Mouse (Mus musculus): ENCODE results near the gene Gm4792. TPM values are rescaled to one million over a fixed set of nuclear protein-coding genes. Genes with fewer than 3 reads are reported as not detected.
A peak's percentile ranks its signal among the peaks of the same experiment; 100 is the strongest.

The Gm4792 gene
- total RNA-seq (2021) = not detected

DNA sequence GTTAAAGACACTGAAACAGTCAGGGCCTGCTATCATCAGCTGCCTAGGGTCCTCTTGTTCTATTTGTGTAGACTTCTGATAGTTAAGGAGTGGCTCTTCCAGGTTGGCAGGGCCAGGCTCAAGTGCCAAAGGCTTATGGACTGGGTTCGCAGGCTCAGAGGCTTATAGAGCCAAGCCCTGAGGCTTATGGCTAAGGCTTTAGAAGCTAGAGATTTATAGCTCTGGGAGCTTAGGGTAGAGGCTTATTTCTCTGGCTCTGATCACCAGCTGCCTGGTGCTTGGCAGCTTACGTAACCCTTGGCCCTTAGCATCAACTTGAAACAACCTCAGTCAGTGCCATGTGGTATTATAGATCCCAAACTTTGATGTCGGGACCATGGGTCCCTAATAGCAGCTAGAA is at the start of gene Gm4792:
TSS of gene Gm4792 (minus strand) at position 233 of the 400 bp plus-strand sequence.
- DNase-seq = no peak

DNA sequence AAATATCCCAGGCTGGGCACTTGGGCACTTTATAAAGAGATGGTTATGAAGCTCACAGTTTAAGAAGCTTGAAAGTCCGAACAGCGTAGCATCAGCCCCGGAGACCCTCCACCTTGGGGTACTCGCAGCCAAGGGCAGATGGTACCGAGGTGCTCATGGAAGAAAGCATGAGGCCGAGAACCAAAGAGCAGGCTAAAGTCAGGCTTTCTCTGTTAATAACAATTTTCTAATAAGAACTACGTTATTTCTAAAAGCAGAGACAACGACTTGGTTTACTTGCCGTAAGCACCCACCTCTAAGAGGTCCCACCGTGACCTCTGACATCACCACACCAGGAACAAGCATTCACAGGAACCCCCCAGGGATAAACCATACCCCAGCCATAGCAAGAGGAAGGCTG is 49.5 kb upstream of the Gm4792 start:
- DNase-seq = no peak

DNA sequence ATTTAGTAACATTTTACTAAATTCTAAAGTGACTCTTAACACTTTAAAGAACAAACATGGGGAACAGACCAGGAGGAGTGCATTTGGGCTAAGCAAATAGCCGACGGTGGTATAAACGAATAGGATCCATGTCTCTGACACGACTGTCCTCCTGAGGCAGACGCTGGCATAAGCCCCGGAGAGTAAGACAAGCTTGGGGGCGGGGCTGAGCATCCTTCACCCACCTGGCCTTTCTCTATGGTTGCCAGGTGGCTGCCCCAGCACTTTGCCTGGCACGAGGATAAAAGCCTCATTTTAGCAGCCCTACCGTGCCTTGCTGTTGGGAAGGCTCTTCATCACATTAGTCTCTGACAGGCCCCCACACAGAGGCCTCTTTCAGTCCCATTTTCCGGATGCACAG is 48.8 kb upstream of the Gm4792 start:
- no peak for DNase-seq

DNA sequence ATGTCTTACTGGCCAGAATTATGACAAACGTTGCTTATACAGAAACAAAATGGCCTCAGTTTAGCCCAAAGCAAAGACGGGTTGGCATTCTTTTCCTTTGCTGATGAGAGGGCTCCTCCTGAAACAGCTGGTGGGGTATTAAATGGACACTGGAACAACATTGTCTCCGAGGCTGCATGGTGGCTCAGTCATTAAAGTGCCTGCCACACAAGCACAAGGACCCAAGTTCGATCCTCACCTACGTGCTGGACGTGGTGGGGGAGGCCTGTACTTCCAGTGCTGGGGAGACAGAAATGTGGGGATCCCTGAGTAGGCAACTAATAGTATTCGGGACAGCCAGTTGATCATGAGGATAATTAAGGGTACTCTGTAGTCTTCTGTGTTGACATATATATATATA is 48.1 kb upstream of the Gm4792 start:
- DNase-seq = no peak

DNA sequence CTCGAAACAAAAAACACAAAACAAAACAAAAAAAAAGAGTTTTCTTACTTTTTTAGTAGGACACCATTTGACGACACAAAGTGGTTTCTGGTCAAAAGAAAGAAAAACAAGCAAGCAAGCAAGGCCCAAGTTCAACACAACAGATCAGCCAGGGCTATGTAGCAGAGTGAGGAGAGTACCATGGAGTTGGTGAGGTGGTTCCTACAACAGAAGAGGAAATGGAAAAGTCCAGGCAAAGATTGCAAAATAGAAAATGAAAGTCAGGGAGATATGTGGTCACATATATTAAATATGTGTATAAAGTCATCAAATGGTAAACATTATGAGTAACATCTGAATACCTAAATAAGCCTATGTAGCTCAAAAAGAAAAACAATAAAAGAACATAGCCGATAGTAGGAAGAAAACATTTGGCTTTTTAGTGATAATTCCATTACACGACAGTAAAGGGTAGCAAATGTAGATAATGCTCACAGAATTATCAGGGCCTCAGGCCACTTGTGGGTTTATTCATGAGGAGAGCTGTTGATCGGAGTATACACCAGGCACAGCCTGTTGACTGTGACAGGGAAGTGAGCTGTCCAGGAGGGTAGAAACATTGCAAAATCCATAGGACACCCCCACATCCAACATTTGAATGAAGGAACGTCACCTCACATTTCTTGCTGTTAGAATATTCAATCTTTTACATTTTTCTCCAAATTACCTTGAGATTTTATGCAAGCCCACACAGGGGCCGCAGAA is 47.2 kb upstream of the Gm4792 start:
- no peak for DNase-seq

DNA sequence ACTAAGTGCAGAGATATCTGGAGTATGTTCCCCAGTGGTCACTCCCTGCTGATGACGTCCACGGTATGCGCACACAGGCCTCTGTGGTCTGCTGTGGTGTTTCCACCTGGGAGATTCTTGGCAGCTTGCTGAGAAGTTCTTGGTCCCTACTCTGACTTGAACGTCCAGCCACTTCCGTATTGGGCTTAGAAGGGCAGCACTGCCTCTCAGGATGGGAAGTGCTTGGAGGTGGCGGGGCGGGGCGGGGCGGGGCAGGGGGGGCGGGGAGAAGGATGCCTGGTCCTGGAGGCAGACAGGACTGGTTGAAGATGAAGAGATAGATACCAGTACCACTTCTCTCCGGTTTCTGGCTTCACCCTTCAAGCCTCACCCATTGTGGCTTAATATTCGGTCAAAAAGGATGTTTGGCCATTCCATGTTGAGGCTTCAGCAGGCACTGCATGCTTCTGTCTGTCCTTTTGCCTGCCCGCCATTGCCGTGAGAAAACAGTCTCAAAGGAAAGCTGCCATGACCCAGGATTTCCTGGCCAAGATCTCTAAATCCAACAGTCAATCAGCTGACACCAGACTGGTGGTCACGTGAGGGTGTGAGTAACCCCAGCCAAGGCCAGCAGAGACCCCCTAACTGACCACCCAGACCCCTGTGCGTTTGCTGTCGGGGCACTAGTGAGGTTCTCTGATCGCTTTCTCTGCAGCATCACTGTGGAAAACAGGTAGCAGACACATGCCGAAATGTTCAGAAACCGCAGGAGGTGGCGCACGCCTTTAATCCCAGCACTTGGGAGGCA is 46.3 kb upstream of the Gm4792 start:
- DNase-seq = no peak

DNA sequence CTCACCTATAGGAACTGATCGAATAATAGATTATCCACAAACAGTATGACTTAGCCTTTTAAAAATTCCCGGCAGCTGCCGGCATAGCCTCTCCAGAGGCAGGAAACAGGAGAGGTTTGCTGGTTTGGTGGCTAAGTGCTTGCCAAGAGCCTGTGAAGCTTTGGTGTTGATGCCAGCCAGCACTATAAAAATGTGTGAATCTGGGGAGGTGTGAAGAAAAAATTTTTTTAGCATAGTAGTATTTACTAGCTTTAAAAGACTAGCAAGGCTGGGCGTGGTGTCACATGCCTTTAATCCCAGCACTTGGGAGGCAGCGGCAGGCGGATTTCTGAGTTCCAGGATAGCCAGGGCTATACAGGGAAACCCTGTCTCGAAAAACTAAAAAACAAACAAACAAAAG is 45.1 kb upstream of the Gm4792 start:
- no peak for DNase-seq

DNA sequence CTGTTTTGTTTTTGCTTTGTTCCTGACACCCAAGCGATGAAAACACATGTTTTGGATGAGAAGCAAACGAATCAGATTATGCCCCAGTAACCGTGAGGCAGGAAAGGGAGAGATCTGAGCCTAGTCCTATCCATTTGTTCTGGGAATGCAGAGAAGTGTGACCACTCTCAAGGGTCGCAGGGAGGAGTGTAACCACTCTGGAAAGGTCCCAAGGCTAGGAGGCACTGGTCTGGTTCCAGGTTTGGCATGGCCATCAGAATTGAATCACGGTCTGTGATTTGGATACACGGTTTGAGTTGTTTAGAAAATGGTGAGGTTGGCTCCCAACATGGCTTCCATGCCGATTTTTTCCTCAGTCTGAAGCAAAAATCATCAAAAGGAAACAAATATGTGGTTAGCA is 43.8 kb upstream of the Gm4792 start:
- DNase-seq = no peak

DNA sequence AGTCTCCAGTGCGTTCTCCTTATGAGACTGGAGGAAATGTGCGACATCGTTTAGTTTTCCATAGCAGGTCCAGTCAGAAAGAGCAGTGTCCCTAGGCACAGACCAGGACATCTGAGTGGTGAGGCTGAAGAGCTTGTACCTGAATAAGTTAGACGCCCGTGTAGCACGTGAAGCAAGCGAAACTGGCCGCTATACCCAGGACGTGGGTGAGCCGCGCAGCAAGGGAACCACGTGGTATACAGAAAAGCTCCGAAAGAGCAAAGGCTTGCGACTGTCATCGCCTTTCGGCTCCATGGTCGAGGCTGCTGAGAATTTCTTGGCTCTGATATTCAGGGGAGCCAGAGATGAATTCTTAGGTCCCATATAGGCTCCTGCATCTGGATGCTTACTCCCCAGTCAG is 43.0 kb upstream of the Gm4792 start:
- DNase-seq = no peak

DNA sequence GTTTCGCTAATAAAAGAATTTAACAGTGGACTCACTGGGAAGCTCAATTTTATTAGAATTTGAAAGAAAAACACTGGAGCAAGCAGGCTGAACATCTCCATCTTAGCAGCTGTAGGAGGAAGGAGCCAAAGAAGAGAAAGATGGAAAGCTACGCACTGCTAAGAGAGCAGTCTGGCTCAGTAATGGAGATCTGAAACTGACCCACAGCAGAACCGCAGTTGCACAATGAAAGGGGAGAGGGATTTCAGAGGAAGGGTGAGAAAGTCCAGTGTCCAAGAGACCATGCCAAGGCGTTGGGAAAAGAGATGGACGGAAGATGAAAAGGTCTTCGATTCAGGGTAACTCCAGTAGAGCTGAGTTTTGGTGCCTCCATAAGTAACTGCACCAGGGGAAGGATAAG is 37.6 kb upstream of the Gm4792 start:
- no peak for DNase-seq

DNA sequence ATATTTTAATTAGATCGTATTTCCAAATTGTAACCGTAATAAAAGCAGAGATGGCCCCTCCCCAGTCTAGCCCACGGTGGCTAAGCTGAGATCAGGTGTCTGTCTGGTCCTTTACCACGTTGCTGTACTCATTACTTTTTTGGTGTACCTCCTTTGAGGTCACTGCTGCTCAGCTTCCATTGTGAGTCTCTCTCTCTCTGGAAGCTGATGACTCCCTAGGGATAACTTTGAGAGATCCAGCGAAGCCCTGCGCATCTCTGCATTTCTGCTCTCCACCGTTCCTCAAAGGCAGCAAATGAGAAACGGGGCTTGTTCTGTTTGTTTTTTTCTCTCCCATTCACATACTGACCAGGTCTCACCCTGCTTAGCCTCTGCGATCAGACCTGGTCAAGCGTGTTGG is 36.5 kb upstream of the Gm4792 start:
- no peak for DNase-seq

DNA sequence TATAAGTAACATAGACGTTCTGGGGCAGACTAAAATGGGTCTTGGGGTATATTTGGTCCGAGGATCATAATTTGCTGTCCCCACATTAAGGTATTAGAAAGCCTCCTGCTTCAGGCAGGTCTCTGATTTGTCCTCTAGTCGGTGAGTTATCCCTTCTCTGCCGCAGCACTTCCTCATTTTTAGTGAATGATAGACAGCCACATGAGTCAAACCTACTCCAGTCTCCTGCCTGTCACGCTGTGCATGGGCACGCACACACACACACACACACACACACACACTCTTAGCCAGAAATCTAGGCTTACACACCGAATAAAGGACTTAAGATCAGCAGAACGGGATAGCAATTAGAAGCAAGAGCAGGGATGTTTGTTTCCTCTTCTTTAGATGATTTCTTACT is 34.8 kb upstream of the Gm4792 start:
- no peak for DNase-seq

DNA sequence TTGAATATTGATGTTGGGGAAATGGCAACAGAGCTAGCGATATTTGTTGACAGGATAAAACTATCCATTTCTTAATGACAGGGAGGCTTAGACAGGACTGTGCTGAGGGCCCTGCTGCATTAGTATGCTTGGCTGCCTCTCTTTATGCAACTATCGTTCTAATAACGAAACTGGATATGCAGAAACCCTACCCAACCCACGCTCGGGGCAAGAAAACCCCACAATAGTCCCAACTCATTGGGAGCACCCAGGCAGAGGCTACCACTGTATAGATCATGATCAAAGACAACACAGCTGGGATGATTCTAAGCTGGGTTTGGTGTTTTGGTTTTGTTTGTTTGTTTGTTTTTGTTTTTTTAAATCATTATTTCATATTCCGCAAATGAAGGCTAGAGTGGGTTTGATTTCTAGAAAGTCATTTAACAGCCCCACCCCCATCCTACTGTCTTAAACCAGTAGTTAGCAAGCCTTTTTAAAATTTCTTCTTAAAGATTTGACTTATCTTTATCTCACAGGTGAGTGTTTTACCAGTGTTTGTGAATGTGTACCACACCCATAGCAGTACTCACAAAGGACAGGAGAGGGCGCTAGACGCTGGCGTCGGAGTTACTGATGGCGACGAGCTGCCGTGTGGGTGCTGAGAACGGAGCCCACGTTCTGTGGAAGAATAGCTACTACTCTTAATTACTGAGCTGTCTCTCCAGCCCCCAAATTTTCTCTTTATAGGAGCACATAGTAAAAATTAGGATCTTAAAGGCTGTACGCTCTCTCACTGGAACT is 34.0 kb upstream of the Gm4792 start:
- no peak for DNase-seq

DNA sequence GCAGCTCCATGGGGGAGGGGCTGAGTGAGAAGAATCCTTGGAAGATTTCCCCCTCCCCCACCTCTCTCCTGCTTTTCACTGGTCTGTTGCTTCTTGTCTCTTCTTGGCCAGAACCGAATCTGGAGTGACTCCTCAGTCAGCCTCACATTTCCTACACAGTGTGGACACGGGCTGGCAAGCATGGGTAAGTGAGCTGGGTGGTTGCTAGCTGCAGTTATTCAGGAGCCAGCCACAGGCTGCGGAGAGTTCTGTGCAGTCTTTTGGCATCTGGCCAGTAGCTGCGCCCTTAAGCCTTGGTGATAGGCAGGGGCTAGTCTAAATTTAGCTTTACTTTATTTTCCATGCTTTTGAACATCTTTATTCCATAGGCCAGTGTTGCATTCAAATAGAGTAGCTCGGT is 31.5 kb upstream of the Gm4792 start:
- DNase-seq = no peak

DNA sequence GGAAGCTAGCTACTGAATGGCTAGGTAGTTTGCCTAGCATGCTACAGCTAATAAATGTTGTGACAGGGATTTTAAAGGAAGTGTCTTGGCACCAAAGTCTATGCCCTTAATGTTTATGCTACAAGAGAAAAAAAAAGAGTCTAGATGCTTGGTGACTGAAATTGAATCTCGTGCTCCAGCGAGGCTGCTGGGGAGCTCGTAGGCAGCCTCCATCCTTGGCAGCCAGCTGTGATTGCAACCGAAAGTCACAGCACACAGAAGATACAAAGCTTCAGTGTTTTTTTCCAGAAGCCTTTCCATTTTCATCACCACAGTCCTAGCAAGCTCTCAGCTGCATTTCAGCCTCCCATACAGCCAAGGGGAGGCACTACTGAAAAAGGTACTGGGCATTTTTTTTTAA is 20.1 kb upstream of the Gm4792 start:
- no peak for DNase-seq

DNA sequence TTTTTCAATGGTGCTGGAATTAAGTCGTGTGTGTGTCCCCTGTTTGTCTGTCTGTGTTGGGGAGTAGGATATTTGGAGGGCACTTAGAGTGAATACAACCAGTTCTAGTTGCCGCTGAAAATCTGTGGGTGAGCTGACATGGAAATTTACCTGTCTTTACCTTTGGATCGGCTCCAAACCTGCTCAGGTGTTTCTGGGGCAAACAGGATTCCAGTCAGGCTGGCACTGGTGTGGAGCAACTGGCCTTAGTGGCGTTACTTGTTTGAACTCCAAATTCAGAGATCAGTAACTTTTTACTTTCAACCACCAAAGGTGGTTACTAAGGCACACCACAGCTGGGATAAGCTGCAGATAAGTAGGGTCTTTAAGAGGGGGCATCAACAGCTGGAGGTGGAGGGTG is 14.6 kb upstream of the Gm4792 start:
- DNase-seq = no peak

DNA sequence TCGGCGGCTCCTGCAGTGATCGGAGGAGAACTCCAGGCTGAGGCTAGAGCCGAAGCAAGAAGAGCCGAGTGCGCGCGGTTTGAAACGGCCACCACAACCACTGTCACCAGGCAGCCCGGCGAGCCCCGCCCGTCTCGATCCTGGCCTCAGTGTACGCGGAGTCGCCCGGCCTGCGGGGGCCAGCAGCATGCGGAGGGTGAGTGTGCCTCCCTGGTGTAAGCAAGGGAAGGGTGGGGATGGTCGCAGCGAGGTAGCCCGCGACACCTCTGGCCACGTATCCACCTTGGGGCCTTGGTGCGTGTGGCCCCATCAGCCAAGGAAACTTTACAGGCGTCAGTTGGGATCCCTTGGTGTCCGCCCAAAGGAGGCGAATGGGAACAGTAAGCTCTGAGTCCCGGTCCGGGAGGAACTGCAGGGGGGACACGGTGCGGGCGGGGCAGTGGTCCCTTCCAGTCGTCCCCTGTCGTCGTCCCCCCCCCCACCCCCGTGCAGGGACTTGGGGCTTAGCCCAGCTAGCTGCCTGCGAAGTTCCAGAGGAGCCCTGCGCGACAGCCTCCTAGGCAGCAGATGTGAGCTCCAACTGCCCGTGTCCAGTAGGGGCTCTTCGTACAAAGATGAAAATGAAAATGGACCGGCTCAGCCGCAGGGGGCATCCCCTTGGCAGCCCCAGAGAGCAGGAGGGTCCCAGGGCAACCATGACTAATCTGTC is 13.7 kb upstream of the Gm4792 start:
- DNase-seq = peak; percentile 17 to 29

DNA sequence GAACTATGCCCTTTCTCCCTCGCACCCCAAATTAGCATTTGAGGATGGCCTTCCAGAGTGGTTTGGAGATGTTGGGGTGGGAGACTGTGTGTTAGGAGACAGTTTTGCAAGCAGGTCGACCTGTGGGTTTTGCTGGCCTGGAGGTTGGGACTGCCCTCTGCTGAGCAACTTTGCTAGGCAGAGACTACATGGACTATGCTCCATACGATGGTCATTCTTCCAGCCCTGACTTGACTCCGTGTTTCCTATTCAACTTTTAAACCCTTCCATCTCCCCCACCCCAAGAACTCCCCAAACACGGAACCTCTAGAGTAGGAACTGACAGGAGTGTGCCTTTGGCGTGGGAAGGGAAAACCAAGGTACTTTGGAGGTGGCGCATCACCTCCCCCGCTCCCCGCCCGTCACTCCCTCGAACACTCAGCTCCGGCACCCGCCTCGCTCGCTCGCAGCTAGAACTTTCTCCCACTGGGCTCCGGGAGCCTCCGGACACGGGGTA is 13.1 kb upstream of the Gm4792 start, which contains the start of gene Tmcc3:
TSS of gene Tmcc3 (plus strand) at position 439 of the 496 bp plus-strand sequence.
- DNase-seq = no peak

DNA sequence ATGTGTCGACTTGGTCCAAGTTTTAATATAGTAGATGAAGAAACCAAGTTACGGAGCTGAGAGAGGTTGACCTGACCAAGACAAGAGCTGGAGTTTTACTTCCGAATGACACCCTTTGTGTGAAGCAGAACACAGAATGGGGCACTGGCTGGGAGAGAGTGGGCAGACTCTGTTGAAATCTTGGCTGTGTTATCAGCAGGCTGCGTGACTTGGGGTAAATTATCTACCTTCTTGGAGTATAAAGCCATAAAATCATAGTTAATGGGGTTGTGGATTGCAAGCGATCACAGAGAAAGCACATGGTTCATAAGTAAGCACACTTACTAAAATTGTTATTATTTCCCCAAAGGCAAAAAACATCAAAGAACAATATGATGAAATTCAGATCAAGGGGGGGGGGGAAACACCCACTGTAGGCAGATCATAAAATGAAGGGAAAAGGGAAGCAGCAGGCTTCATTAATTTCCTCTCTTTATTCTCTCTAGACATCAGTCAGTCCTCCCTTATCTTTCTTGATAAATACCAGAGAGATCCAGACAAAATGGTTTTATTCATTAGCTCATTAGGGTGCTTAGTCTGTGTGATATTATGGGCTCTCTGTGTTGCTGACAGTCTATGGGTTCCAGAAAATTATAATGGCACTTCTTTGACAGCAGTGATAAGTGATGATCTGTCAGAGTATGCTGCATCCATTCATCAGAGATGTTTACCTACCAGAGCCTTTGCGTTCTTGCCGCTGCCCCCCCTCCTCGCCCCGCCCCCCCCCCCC is 12.2 kb upstream of the Gm4792 start:
- no peak for DNase-seq

DNA sequence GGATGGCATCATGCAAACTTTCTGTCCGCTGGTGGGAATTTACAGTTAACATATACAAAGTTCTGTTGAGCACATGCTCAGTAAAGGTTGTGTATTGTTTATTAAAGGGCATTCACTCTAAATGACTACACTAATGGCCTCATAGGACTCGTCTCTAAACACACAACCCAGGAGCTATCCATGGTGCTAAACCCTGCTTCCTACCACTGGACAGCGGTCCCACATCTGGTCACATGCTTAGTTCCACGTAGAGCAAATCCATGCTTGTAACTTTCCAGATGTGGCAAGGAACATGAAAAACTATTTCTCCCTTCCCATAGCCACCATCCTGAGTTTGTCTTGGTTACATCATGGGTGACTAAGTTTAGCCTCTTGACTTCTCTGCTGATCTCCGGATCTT is 7.0 kb upstream of the Gm4792 start:
- DNase-seq = no peak

DNA sequence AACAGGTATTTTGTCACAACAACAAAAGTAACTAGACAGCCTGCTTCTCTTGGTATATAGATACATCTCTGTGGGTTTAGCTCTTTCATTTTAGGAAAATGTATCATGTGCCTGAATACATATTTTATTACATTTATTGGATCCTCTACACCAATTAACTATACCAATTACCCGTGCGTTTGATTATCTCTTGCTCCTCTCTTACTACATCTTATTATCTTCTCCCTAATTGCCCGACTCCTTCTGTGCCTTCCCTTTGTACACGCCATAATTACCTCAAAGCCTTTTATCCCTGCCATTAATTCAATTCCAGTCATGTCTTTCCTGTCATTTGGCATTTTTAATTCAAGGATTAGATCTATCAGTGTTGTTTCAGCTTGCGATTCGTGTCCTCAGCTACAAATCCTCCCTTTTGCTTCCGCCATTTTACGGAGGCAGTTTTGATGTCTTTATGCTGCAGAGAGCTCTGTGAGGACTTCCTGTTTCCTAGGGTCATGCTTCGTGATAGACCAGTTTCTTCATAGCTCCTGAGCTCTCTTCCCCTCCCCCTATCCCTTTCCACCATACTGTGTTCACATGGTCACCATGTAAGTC is 5.7 kb upstream of the Gm4792 start:
- no peak for DNase-seq
